Mouse (Mus musculus) embryonic fibroblast, embryonic 13.5 days (primary cell): ENCODE measurements around the gene Gfer.
"Not testable (repeated sequence)": the region's sequence is repeated elsewhere in the genome, so short reads cannot be mapped to it uniquely, and the experiment has no call there.

Experiments used
- CTCF ChIP-seq: IDR thresholded peaks from 2 replicates; pipeline ENCODE4 v1.5.1; 2011; ENCODE audit warnings: mild to moderate bottlenecking, control low read depth, low read length, moderate library complexity, borderline replicate concordance; ENCODE audit not compliant: insufficient read depth
- POLR2A ChIP-seq: IDR thresholded peaks from 2 replicates; pipeline ENCODE4 v1.6.1; 2011; ENCODE audit warnings: low read depth, mild to moderate bottlenecking, control low read depth, low read length, moderate library complexity

DNA sequence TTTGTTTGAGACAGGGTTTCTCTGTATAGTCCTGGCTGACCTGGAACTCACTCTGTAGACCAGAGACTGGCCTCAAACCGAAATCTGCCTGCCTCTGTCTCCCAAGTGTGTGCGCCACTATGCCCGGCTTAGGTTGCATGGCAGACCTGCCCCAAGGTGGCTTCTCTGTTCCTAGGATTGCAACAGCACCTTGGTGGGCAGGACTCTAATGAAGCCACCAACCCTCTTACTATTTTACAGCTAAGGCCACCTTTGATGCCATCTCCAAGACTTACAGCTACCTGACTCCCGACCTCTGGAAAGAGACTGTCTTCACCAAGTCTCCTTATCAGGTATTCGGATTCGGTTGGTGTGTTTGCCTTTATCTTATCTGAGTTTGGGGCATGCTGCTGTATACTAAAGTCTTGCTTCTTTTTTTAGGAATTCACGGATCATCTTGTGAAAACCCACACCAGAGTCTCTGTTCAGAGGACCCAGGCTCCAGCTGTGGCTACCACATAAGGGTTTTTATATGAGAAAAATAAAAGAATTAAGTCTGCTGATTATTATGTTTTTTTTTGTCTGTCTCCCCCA lies 25.5 kb upstream of the Gfer start:
- TF ChIP-seq CTCF, POLR2A: not testable (repeated sequence)
